Mouse (Mus musculus) 3T3-L1 (cell line): ENCODE results near the gene Mrvi1.

Source experiments
- DNase-seq: peaks from one replicate; pipeline ENCODE4 v3.0.0-alpha.2; 2015; ENCODE audit warnings: low read depth, low spot score

Gene Mrvi1

GRCm38 (mm10) chr7:110893943-110894610 is 88.2 kb downstream of the Mrvi1 start:
- DNase-seq: no peak

DNA sequence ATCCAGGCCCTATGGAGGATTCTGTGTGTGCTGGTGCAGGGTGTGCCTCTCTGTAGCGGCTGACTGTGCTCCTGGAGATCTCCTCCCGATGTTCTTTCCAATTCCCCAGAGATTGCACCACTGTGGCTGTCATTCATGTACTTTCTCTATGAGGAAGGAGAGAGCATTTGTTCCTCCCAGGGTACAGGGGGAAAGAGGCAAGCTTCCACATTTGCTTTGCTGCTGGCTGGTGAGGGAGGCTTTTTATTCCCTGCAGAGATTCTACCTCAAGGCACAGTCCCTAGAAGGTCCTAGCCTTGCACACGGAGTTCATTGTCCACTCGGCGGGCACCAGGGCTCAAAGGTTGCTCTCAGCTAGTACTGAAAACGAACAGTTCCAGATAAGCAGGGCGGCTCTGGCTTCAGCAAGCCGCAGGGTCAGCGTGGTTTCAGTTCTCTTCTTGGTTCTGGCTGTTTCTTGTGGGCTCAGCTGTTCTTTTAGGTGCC is 90.7 kb downstream of the Mrvi1 start:
- no peak for DNase-seq

DNA sequence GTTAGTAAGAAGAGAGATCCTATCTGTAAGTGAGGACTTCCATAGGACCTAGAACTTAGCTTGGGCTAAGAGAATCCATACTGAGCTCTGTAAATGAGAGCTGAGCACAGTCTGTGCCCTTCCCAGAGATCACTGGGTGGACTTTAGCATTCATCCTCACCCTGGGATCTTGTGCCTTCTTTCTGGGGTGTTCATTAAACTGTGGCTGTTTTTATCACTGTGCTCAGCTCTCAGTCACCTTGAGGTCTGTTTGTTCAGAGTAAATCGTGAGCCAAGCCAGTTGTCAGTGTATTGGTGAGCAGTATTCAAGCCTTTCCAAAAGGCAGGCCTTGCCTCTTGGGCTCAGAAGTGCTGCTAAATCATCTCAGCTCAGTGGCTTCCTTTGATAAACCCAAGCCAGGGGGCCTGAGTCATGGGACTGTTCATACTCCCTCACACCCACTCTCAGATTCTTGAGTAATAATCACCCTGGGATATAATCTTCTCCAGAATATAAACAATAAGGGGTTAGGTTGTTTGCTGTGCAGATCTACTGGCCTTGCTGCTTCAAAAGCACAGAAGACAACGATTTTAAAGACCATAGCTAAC is 100.4 kb downstream of the Mrvi1 start:
- DNase-seq: peak; percentile 4

GRCm38 (mm10) chr7:110878028-110878427 is 104.2 kb downstream of the Mrvi1 start:
- no peak for DNase-seq

DNA sequence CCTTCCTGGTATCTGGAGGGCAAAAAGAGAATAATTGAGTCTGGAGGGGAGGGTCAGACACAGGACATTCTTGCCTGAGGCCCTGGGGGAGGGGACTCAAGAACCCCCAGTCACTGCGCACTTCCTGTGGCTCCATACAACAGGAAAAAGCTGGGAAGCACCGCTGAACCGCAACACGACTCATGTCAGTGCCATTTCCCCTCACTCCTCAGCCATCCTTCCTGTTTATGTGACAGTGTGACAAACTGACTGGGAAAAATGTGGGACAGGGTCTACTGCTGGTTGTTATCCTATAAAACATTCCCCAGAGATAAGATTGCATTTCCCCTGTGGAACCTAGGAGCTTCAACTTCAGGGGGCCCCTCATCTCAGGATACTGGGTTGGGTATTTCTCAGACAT is 105.3 kb downstream of the Mrvi1 start:
- no peak for DNase-seq

GRCm38 (mm10) chr7:110868807-110869206 is 113.5 kb downstream of the Mrvi1 start:
- no peak for DNase-seq

DNA sequence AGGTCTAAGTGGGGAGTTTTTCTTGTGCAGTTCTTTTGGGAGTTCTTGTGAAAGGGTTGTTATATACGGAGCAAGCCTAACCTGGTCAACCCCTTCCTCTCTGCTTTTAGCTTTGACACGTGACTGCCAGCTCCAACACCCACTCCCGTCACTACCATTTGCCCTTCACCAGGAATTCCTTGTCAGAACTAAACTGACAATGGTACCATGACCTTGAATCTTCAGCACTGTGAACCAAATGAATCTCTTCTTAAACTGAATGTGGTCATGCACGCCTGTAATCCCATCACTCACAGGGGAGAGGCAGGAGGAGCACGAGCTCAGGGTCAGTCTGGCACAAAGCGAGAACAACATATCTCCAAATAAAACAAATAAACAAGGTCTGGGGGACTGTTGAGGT is 115.1 kb downstream of the Mrvi1 start:
- DNase-seq: no peak

DNA sequence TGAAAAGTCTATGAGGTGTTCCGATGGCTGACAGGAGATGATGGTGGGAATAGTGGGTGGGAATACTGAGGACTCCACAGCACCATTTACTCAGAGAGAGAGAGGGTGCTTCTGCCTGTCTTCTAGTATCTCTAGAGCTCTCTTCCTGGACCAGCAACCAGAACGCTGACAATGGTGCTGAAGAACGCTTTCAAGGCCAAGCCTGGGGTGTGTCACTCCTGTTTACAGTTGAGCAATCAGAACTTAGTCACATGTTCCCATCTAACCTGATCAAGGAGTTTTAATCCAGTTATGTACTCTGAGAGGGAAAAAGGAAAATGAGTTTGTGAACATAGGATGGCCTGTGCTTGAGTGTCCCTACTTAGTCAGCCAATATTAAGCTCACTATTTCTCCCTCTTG is 116.2 kb downstream of the Mrvi1 start:
- no peak for DNase-seq

DNA sequence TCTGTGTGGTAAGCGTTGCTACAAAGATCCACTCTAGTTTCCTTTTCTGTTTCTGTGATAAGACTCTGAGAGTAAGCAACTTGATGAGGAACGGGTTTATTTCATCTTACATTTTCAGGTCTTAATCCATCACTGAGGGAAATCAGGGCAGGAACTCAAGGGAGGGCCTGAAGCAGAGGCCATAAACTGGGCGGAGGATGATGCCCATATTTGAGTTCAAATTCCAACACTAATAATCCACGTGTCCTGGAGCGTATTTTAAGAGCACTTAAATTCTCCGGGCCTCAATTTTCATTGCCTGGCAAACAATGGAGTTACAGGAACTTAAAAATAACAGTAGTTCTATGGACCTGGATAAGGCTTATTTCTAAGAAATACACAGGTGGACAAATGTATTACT is 116.7 kb downstream of the Mrvi1 start:
- DNase-seq: no peak

- no peak for DNase-seq
Measured at GRCm38 (mm10) chr7:110865038-110865437, 117.2 kb downstream of the Mrvi1 start.

DNA sequence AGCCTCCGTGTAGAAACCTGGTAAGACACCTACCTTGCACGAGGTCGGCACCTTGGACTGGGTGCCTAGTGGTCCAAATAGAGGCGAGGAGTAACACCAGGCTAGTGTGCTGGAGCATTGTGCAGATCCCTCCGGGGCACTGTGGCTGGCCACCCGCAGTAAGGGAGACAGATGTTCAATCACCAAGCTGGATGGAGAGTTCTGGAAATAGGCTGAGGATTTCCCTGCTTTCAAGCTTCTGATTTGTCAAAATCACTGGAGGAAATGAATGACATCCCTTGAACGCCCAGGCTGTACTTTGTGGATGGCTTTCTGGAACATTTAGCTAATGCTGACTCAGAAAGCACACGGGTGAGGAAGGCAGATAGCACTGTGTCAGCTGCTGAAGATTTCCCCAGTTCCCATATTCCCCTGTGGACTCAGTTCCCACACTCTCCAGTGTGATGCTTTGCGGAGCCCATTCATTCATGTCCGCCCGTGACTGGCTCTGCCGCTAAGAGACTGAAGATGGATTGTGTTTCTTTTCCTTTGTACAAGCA is 119.4 kb downstream of the Mrvi1 start, which contains the start of gene Lyve1:
Lyve1 (minus strand) TSS at position 489 of the 539 bp plus-strand sequence.
- DNase-seq: no peak

GRCm38 (mm10) chr7:110860129-110860528 is 122.1 kb downstream of the Mrvi1 start:
- DNase-seq: no peak

DNA sequence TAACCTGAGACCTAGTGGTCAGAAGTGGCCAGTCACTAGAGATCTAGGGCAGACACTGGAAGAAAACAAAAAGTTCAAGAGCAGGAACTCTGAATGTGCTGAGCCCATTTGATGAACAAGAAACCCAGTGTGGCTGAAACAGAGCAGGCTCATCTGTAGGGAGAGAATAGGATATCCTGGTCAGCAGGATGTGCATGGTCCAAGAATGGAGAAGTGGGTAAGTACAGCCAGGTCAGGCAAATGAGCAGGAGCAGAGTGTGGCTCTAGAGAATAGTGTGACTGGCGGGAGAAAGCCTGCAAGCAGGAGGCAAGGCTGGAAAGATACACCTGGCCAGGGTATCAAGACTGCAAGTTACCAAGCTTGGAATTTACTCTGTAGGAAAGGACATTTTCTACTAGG is 126.7 kb downstream of the Mrvi1 start:
- no peak for DNase-seq

DNA sequence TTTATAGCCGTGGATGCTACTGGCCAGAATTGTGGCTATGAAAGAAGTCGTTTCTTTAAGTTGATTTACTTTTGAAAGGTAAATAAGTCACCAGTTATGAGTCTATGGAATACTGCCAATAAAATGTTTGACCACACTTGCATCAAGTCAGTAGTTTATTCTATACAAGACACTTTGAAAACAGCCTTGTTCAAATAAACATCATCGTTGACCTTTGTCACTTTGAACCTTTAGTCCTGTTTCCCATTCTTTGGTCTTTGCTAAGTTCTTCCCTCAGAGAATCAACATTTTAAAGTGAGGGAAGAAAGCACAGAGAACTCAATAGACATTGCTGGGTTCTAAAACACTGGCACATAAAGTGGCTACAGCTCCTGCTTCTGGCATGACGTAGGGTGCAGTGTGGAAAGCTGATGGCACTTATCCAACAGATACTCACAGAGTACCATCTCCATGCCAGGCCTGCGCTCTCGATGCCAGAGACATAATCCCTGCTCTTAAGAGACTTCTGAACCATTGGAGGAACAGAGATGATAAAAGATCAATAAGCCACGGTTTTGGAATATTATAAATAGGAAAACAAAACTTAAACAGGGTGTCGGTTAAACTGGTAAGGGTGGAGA is 127.2 kb downstream of the Mrvi1 start:
- no peak for DNase-seq

GRCm38 (mm10) chr7:110854519-110854918 is 127.7 kb downstream of the Mrvi1 start:
- no peak for DNase-seq

DNA sequence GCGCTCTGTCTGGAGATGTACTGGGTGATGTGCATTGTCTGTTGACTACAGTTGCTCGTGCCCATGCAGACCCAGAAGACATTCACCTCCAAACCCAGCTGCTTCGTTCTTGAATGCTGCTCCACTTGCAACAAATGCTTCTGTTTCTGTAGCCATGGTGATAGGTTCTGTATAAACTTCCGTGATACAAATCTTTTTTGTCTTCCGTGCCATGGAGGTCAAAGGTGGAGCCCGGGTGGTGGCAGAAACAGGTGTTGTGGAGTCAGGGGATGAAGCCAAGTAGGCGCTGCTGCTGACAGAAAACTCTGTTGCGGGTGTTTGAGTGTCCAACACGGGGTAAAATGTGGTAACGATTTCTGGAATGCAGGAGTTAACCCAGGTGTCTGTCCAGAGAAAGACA is 128.7 kb downstream of the Mrvi1 start:
- no peak for DNase-seq

- DNase-seq: no peak
Measured at GRCm38 (mm10) chr7:110851541-110852203, 130.6 kb downstream of the Mrvi1 start.

DNA sequence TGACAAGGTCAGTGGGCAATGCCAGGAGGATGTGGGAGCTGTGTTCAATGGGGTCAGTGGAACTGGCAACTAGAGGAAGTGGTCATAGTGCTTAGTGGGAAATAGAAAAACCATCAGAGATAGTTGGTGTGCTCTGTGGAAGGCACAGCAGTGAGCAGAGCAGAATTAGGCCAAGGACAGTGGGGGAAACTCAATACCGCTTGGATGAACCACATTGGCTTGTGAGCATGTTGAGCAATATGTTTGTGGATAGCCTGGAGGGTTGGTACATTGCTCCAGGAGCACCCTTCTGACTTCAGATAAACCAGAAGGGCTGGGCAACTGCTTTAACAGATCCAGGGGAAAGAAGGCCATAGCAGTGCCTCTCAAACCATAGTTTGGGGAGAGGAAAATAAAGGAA is 133.9 kb downstream of the Mrvi1 start:
- DNase-seq: no peak

DNA sequence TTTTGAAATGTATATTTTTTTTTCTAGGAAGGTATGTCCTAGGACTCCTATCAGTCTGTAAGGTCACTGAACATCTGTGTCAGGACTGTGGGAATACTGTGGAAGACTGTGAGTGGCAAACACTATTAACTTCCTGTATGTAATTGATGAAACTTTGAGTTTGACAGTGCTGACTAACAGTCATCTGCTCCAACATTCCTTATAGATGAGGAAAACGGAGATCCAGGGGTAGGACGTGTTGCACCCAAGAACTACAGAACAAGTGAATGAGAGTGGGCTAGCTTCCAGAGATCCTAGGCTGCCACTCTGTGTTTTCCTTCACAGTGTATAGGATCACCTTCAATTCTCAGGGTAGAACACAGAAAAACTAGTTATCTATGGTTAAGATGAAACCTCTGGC is 134.9 kb downstream of the Mrvi1 start:
- DNase-seq: peak; percentile 59

GRCm38 (mm10) chr7:110843916-110844874 is 138.1 kb downstream of the Mrvi1 start, which contains the start of gene Rnf141:
TSS of gene Rnf141 (minus strand) at chr7:110844457.
- DNase-seq: peak; percentile 92

DNA sequence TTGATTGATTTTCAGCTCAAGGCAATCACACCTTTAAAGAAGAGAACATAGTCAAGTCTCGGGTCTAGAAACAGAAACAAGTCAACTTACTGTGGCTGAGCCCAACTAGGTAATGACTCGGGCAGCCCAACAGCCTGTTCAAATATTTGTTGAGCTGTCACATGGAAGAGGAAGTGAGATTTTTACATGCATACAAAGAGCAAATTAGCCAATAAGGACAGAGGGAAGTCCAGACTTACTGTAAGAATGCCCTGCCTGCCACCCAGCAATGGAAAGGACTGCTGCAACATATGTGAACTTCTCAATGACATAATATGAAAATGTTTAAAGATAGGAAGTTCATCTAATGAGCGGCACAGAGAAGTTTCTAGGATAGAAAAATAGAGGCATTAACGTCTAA is 141.9 kb downstream of the Mrvi1 start:
- DNase-seq: no peak
